In the genomic region with DNA sequence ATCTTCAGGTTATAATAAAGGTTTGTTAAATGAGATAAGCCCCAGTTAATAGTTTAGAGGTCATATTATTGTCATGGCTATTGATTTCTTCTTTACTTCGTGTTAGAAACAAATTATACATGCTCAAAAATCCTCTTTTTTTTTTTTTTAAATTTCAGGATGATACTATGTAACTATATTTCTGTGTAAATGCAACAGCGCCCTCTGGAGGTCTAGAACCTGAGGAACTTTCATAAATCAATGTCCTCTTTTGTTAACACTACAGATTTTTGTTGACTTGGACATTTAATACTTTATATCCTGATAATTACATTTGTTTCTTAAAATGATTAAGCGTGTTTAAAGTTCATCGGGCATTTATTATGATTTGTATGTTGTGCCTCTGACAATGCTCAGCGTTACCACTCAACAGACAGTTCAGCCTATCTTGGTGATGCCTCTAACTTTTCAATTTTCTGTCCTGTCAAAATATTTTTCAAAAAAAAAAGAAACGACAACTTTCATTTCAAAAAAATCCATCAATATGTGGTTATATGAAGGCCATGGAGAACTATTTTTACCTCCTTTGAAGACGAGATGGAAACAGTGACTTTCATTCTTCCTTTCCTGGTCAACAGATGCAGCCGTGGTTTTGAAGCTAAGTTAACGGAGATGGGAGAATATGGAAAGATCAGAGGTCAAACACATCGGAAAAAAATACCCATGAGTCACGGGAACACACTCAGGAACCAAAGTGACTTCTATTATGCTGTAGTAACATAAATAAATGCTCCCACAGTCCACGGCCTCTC, we compare ENCODE assay signal across 8 mouse cellular contexts.
A peak's percentile ranks its signal among the peaks of the same experiment; 100 is the strongest.
DNase-seq lines count a peak whose midpoint lies in the region; ATAC-seq and TF ChIP-seq lines count a peak whose summit lies in the region.

No protein-coding gene starts in this region.

- no peak overlapping the region for H3K4me3 ChIP-seq in gastrocnemius, adult 2 months

- ATAC-seq in activated CD4-positive, CD25-positive, alpha-beta regulatory T cell, adult 4 months, result no peak

- DNase-seq in gastrocnemius, adult 2 months, result peak; percentile 38
- no peak for DNase-seq in gastrocnemius, adult 8-10 months (ENCODE audit: low spot score in 2 of 2)
- peak; percentile 64 for DNase-seq in urinary bladder, postnatal 14 days (ENCODE audit: low spot score)
- DNase-seq in urinary bladder, postnatal 10 days (ENCODE audit: low spot score), result no peak
- peak; percentile 80 for DNase-seq in embryo, embryonic 10.5 days (ENCODE audit: low spot score)
- DNase-seq in layer of hippocampus, adult 9-10 months (ENCODE audit: low spot score), result peak; percentile 68
- peak; percentile 70 for DNase-seq in retina, postnatal 1 day

- no peak overlapping the region for H3K27ac ChIP-seq in gastrocnemius, adult 2 months

- intact Hi-C loops in gastrocnemius, adult 2 months (cut with DNase I), result loop anchor here (10.0 kb wide), 1 partner anchor 1718 kb away; no protein-coding TSS in a partner anchor

- peak; percentile 71 for TF ChIP-seq CTCF in gastrocnemius, adult 2 months (IDR thresholded peaks at IDR 0.05)

Comparison
In these comparisons a context has a peak if more than half of its experiments do, and no peak if none do; other contexts are left out.
1. DNase-seq: peak in gastrocnemius, adult 2 months (single experiment), urinary bladder, postnatal 14 days (single experiment), embryo, embryonic 10.5 days (single experiment), layer of hippocampus, adult 9-10 months (single experiment) and retina, postnatal 1 day (single experiment); none in gastrocnemius, adult 8-10 months (0 of 2) and urinary bladder, postnatal 10 days (single experiment).